Mouse (Mus musculus) forebrain, embryonic 13.5 days (tissue): Measurements from ENCODE around the gene Cyb5r1. TPM values are rescaled to one million over a fixed set of nuclear protein-coding genes. Genes with fewer than 3 reads are reported as not detected.

Source experiments
- ATAC-seq: fragments of 200-750 bp; cut with Nextera tagmentation; 2 replicates; pipeline ENCODE4 v1.8.0; 2017
- H3K27ac ChIP-seq: fragments of 300-500 bp; sonication (generic); 2 replicates; pipeline ENCODE4 v1.5.1; 2015; ENCODE audit warnings: inconsistent platforms, mild to moderate bottlenecking, moderate library complexity
- H3K27me3 ChIP-seq: fragments of 300-500 bp; sonication (generic); 2 replicates; pipeline ENCODE4 v1.6.1; 2015; ENCODE audit warnings: mild to moderate bottlenecking, inconsistent platforms
- H3K36me3 ChIP-seq: fragments of 300-500 bp; sonication (generic); 2 replicates; pipeline ENCODE4 v1.6.1; 2015; ENCODE audit warnings: mild to moderate bottlenecking, inconsistent platforms; ENCODE audit not compliant: poor library complexity, severe bottlenecking
- H3K4me1 ChIP-seq: fragments of 300-500 bp; sonication (generic); 2 replicates; pipeline ENCODE4 v1.6.1; 2015; ENCODE audit warnings: inconsistent platforms
- H3K4me2 ChIP-seq: fragments of 300-500 bp; sonication (generic); 2 replicates; pipeline ENCODE4 v1.6.1; 2015; ENCODE audit warnings: inconsistent platforms, mild to moderate bottlenecking, moderate library complexity
- H3K4me3 ChIP-seq: fragments of 300-500 bp; sonication (generic); 2 replicates; pipeline ENCODE4 v1.5.1; 2015; ENCODE audit warnings: mild to moderate bottlenecking, inconsistent platforms
- H3K9ac ChIP-seq: fragments of 300-500 bp; sonication (generic); 2 replicates; pipeline ENCODE4 v1.6.1; 2015; ENCODE audit warnings: mild to moderate bottlenecking, inconsistent platforms
- H3K9me3 ChIP-seq: fragments of 300-500 bp; sonication (generic); replicated peaks from 2 replicates; pipeline ENCODE4 v1.6.1; 2016; ENCODE audit warnings: inconsistent platforms
- WGBS: fragments of 180-500 bp; shearing (Covaris S2); methylation state at CpG from one replicate; pipeline ENCODE4 v1.1.7; 2015; 5-methylcytosine and 5-hydroxymethylcytosine counted together
- polyA plus RNA-seq: library from polyadenylated mRNA; unstranded; fragments of >200 nt; fragmentation: Nextera tagmentation; extraction: Ambion mirVana; gene quantifications from 2 replicates; pipeline ENCODE4 v1.2.1, GENCODE M21; 2015

Cyb5r1 gene
- polyA plus RNA-seq: 20.3 and 20.5 TPM in 2 replicates

DNA sequence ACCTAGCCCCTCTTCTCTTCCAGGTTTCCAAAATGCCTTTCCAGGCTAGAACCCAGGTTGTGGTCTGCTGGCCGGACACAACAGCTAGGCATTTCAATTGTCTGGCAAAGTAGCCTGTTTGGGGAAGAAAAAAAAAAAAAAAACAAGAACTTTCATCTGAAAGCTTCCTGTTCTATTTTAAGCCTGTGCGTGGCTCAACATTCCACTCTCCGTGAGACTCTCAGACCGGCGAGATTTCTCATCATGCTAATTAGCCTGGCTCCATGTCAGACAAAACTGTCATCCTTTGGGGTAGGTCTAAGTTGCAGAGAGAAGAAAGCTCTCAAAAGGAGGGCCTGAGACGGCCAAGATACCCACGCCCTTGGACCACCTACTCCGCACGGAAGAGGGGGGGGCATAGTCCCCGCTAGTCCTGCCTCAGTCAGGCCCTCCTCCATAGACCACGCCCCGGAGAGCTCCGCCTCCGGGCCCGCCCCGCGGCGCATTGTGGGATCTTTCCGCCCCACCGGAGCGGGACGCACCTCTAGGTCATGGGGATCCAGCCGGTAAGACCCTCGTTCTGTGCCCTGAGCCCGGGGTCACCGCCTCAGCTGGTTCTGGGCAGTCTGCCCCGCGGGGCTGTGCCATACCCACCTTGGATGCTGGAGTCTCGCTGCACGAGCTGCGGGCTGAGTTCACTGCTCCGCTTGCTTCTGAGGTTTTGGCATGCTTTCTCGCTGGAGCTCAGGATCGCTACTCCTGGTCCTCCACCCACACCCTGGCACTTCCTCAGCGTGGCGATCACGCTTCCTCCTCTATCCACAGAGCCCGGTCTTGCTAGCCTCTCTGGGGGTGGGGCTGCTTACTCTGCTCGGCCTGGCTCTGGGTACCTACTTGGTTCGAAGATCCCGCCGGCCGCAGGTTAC lies at the start of gene Cyb5r1:
Gene Cyb5r1, plus strand, starts transcription at position 51 of the 905 bp plus-strand sequence.
- H3K36me3 ChIP-seq: peaks cover 30% of the 10 kb centered on the region
- peak; percentile 98 for ATAC-seq
- no peaks in the 10 kb centered on the region for H3K27me3 ChIP-seq
- peak within 1 kb of the TSS; percentile 91 for H3K4me2 ChIP-seq
- peak within 1 kb of the TSS; percentile 80 for H3K9ac ChIP-seq
- 2% methylated on average over 43 of the region's 43 CpGs for WGBS
- peak within 1 kb of the TSS; percentile 82 for H3K4me3 ChIP-seq
- no peaks in the 10 kb centered on the region for H3K9me3 ChIP-seq
- H3K4me1 ChIP-seq: peaks cover 8% of the 10 kb centered on the region
- H3K27ac ChIP-seq: no peak within 1 kb of the TSS

DNA sequence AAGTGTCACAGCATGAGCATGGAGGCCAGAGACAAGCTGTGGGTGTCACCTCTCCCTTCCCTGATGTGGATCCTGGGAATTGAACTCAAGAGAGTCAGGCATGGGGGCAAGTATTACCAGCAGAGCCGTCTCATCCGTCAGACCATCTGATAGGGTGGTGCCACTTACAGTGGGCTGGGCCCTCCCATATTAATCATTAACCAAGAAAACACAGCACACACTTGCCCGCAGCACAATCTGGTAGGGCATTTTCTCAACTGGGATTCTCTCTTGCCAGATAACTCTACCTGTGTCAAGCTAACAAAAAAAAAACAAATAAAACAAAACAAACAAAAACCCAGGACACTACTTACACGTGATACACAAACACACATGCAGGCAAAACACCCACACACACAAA lies 47.9 kb upstream of the Cyb5r1 start:
- no peaks in the 10 kb centered on the region for H3K27me3 ChIP-seq
- WGBS: 92% methylated on average over 4 of the region's 4 CpGs
- no peak overlapping the region for H3K4me3 ChIP-seq
- no peak for ATAC-seq
- H3K9me3 ChIP-seq: no peaks in the 10 kb centered on the region
- no peak overlapping the region for H3K4me2 ChIP-seq
- no peak overlapping the region for H3K27ac ChIP-seq
- peaks cover 66% of the 10 kb centered on the region for H3K36me3 ChIP-seq
- no peak overlapping the region for H3K9ac ChIP-seq
- H3K4me1 ChIP-seq: peaks cover 19% of the 10 kb centered on the region

DNA sequence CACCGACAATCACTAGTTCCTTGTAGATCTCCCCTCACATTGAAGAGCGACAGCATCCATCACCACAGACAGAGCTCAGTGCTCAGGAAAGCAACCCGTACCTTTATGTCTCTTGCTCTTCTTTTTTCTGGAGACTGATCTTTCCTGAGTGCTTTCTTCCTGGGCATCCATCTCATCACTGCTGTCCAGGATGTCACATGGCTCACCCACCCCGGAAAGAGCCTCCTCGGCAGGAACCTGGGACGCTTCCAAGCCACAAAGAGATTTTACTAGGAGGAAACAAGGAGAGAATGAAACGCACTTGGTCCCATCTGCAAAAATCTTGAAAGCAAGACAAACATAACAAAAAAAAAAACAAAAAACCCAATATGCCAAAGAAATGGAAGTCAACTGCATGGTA lies 44.7 kb upstream of the Cyb5r1 start:
- peak overlapping the region; percentile 89 for H3K4me3 ChIP-seq
- peaks cover 20% of the 10 kb centered on the region for H3K4me1 ChIP-seq
- no peaks in the 10 kb centered on the region for H3K27me3 ChIP-seq
- no peaks in the 10 kb centered on the region for H3K9me3 ChIP-seq
- H3K27ac ChIP-seq: no peak overlapping the region
- ATAC-seq: no peak
- peak overlapping the region; percentile 86 for H3K4me2 ChIP-seq
- peak overlapping the region; percentile 93 for H3K9ac ChIP-seq
- H3K36me3 ChIP-seq: peaks cover 34% of the 10 kb centered on the region
- WGBS: 80% methylated on average over 7 of the region's 7 CpGs

DNA sequence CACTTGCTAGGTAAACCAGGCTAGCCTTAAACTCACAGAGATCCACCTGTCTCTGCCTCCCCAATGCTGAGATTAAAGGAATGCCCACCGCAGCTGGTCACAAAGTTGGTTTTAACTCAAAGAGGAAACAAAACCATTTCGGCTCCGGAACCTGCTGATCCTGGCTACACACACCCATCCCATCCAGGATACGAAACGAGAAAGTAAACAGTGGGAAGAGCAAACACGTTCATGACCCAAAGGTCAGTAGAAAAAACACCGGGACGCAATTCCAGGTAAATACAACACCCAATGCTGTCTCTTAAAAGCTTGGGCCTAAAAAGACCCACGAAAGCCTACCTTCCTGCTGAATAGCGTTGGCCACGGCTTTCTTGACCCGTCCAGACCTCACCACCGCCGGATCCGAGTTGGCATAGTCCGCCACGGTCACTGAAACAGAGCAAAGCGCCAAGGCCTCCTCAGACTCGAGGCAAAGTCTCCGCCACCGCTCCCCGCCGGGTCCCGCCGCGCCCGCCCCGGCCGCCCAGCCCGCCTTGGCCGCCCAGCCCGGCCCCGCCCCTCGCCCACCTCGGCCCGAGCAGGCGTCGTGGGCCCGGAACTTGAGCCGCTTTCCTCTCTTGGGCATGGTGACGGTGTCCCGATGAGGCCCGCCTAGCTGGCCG lies 44.0 kb upstream of the Cyb5r1 start:
- H3K4me3 ChIP-seq: peak overlapping the region; percentile 89
- no peaks in the 10 kb centered on the region for H3K27me3 ChIP-seq
- H3K27ac ChIP-seq: peak overlapping the region; percentile 75
- H3K36me3 ChIP-seq: peaks cover 28% of the 10 kb centered on the region
- 3% methylated on average over 44 of the region's 44 CpGs for WGBS
- peak overlapping the region; percentile 86 for H3K4me2 ChIP-seq
- ATAC-seq: peak; percentile 91
- H3K4me1 ChIP-seq: peaks cover 20% of the 10 kb centered on the region
- H3K9me3 ChIP-seq: no peaks in the 10 kb centered on the region
- peak overlapping the region; percentile 93 for H3K9ac ChIP-seq

DNA sequence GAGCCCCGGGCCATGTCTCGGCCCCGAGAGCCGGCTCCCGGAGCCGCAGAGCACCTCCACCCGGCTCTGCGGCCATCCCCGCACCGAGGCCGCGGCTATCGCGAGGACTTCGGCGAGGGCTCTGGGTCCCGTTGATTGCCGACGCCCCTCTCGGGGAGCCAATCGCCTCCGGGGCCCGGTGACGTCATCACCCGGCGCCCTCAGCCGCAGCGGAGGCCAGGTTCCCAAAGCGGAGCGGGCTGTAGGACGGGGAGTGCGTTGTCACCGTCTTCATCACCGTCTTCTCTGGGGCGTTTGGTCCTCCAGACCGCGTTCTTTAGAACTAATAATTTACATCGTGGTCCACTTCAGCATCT lies 43.5 kb upstream of the Cyb5r1 start, which contains the start of gene Tmem183a:
Gene Tmem183a, minus strand, starts transcription at position 123 of the 356 bp plus-strand sequence.
- WGBS: under 1% methylated on average over 38 of the region's 38 CpGs

DNA sequence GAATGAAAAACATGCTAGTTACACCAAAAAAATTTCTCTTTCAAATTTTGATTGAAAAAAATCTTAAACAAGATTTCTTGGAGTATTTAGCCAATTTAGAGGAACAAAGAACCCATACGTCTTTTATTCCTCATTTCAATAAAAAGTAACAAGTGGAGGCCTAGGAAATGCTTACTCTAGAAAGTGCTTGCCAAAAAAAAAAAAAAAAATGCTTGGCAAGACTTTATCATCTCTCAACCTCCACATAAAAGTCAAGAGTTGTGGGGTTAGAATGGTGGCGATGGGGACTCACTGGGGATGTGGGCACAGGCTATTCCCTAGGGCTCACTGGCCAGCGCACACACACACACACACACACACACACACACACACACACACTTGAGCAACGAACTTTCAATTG lies 42.2 kb upstream of the Cyb5r1 start:
- peaks cover 20% of the 10 kb centered on the region for H3K4me1 ChIP-seq
- no peak overlapping the region for H3K4me3 ChIP-seq
- H3K9ac ChIP-seq: no peak overlapping the region
- peaks cover 14% of the 10 kb centered on the region for H3K36me3 ChIP-seq
- no peak overlapping the region for H3K27ac ChIP-seq
- no peaks in the 10 kb centered on the region for H3K9me3 ChIP-seq
- H3K4me2 ChIP-seq: no peak overlapping the region
- 82% methylated on average over 4 of the region's 4 CpGs for WGBS
- no peaks in the 10 kb centered on the region for H3K27me3 ChIP-seq
- no peak for ATAC-seq

More for the DNA sequence above, 43.5 kb upstream of the Cyb5r1 start, which contains the start of gene Tmem183a:
- peak within 1 kb of the TSS; percentile 93 for H3K9ac ChIP-seq
- no peaks in the 10 kb centered on the region for H3K27me3 ChIP-seq
- H3K36me3 ChIP-seq: peaks cover 25% of the 10 kb centered on the region
- H3K4me2 ChIP-seq: peak within 1 kb of the TSS; percentile 86
- ATAC-seq: peak; percentile 99
- H3K27ac ChIP-seq: peak within 1 kb of the TSS; percentile 75
- H3K9me3 ChIP-seq: no peaks in the 10 kb centered on the region
- peaks cover 20% of the 10 kb centered on the region for H3K4me1 ChIP-seq
- H3K4me3 ChIP-seq: peak within 1 kb of the TSS; percentile 89

DNA sequence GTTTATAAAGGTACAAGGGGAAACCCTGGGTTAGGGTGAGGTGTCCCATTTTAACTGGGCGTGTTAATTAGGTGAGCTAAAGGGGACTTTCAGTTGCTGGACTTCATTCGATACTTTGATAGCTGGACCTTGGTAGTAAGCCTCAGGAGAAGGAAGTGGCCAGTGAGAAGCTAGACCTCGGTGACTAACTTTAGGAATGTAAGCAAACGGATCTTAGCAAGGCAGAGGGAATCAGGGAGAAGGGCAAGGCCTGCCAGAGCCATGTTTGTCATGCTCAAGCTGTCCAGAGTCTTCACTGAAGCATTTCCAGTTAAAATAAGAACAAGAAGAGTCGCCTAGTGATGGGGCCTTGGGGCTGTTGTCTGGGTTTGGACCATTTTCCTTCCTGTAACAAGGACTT lies 39.9 kb upstream of the Cyb5r1 start:
- 70% methylated on average over 5 of the region's 5 CpGs for WGBS
- H3K36me3 ChIP-seq: no peaks in the 10 kb centered on the region
- ATAC-seq: no peak

DNA sequence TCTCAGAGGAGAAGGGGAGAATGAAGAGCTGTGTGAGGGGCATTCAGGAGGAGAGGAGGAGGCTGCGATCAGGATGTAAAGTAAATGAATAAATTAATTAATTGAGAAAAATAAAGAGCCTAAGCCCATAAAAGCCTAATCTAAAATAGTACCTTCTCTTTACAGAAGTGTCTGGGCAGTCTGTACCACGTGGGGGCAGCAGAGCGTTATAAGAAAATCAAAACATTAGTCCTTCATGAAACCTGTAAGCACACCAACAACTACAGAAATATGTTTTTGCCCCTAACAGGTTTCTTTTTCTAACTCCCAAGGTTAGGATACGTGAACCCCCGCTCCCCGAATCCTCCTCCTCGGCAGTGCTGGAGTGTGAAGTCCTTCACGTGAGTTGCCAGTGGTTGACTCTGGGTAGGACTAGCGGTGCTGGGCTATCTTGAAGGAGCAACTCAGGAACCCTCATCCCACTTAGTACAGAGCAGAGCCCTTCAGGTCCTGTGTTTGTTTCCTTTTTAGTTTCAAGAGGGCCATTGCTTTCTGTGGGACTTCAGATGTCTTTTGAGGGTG lies 36.5 kb upstream of the Cyb5r1 start:
- no peak overlapping the region for H3K4me3 ChIP-seq
- no peaks in the 10 kb centered on the region for H3K4me1 ChIP-seq
- no peak overlapping the region for H3K27ac ChIP-seq
- H3K9me3 ChIP-seq: 0 out of 2 replicates have a peak, but pooled peaks cover 5% of the 10 kb centered on the region
- no peak overlapping the region for H3K4me2 ChIP-seq
- H3K9ac ChIP-seq: no peak overlapping the region
- no peaks in the 10 kb centered on the region for H3K36me3 ChIP-seq
- no peaks in the 10 kb centered on the region for H3K27me3 ChIP-seq
- ATAC-seq: no peak
- WGBS: 55% methylated on average over 9 of the region's 9 CpGs

More for the DNA sequence above, 39.9 kb upstream of the Cyb5r1 start:
- Histone ChIP-seq H3K27me3 (no peaks in the 10 kb centered on the region), H3K4me1 (peaks cover 12% of the 10 kb centered on the region), H3K4me3 (no peak overlapping the region), H3K27ac (no peak overlapping the region), H3K9ac (no peak overlapping the region), H3K4me2 (no peak overlapping the region), H3K9me3 (0 out of 2 replicates have a peak, but pooled peaks cover under 1% of the 10 kb centered on the region)

DNA sequence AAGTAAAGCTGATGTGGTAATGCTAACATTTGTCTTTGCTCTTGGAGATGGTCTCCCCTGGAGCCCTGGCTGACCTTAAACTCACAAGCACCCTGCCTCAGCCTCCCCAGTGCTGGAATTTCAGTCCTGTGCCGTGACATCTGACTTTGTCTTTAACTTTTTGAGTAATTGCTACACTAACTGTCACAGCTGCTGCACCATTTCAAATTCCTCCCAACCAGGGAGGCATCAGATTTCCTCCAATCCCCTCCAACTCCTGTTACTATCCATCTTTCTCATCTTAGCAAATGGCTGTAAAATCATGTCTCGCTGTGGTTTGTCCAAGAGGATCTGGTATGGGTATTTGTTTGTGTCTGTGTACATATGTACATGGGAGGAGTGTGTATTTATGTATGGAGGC lies 31.2 kb upstream of the Cyb5r1 start:
- no peaks in the 10 kb centered on the region for H3K4me1 ChIP-seq
- no peaks in the 10 kb centered on the region for H3K36me3 ChIP-seq
- no peak for ATAC-seq
- no peak overlapping the region for H3K27ac ChIP-seq
- H3K4me2 ChIP-seq: no peak overlapping the region
- no peak overlapping the region for H3K9ac ChIP-seq
- H3K27me3 ChIP-seq: no peaks in the 10 kb centered on the region
- WGBS: 80% methylated on average over 2 of the region's 2 CpGs
- H3K9me3 ChIP-seq: 0 out of 2 replicates have a peak, but pooled peaks cover 5% of the 10 kb centered on the region
- no peak overlapping the region for H3K4me3 ChIP-seq

DNA sequence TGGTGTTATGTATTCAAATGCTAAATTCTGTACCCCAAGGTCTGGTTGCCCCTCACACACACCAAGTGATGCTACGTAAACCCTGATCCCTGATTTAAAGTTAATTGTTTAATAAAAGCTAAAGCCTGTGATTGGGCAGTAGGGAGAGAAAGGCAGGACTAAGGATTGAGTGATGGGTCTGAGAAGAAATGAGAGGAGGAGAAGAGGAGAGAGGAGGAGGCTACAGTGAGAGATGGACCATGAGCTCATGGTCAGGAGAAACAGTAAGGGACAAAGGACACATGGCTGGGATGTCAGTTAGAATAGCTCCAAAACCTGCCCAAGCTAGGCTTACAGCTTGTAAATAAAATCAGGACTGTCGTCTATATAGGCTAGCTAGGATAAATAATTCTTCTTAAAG lies 24.3 kb upstream of the Cyb5r1 start:
- Histone ChIP-seq H3K27me3 (peaks cover 3% of the 10 kb centered on the region; the same call in 1 of the 2 replicates), H3K4me3 (no peak overlapping the region), H3K4me2 (no peak overlapping the region), H3K27ac (no peak overlapping the region), H3K36me3 (no peaks in the 10 kb centered on the region), H3K9me3 (no peaks in the 10 kb centered on the region), H3K4me1 (peaks cover 10% of the 10 kb centered on the region; the same call in 1 of the 2 replicates), H3K9ac (no peak overlapping the region)
- WGBS: 87% methylated on average over 2 of the region's 2 CpGs
- no peak for ATAC-seq

DNA sequence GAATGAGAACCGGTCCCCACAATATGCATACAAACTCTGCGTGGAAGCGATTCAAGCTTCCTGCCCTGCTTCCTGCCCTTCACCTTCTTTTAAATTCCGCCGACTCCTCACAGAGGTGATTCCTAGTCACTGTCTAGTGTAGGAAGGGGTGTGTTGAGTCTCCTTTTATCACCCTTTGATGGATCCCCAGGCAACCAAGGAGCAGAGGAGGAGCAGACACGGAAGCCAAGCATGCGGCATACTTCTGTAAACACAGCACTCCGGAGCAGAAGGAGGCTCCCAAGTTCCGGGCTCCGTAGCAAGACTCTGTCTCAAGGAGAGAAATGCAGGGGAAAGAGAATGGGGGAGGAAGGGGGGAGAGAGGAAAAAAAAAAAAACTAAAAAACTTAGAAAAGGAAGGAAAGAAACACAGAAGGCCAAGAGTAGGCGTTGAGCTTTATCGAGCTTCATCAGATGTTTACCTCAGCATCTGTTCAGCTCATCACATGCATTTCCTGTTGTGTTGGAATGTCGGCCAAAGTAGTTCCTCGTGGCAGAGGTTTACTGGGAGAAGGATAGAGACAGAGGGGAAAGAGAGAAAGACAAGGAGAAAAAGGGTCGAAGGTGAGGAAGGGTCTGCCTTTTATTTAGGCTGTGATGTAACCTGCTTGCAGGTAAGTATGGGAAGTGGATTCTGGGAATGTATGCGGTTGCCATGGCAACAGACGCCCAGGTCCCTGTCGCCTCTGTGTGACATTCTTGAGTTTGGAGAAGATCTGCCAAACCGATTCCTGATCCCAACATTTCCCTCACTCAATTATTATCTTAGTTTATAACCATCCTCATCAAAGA lies 23.3 kb upstream of the Cyb5r1 start:
- peak overlapping the region; percentile 54 for H3K4me2 ChIP-seq
- H3K9ac ChIP-seq: 0 out of 2 replicates have a peak overlapping the region, but pooled peaks have one; percentile 34
- peaks cover 10% of the 10 kb centered on the region; the same call in 1 of the 2 replicates for H3K4me1 ChIP-seq
- H3K27me3 ChIP-seq: peaks cover 3% of the 10 kb centered on the region; the same call in 1 of the 2 replicates
- 16% methylated on average over 19 of the region's 19 CpGs for WGBS
- no peak overlapping the region for H3K27ac ChIP-seq
- ATAC-seq: no peak
- H3K4me3 ChIP-seq: peak overlapping the region; percentile 23
- H3K9me3 ChIP-seq: no peaks in the 10 kb centered on the region
- H3K36me3 ChIP-seq: no peaks in the 10 kb centered on the region
